Mouse (Mus musculus) cortical plate, adult 2 months (tissue): Measurements from ENCODE around the gene Ckap2. TPM values are rescaled to one million over a fixed set of nuclear protein-coding genes. Genes with fewer than 3 reads are reported as not detected.
"Not testable (repeated sequence)": the region's sequence is repeated elsewhere in the genome, so short reads cannot be mapped to it uniquely, and the experiment has no call there.

Source experiments
- H3K27ac ChIP-seq: fragments of 200-500 bp; 2 replicates; pipeline ENCODE4 v1.5.1; 2012; ENCODE audit warnings: low read length, control low read depth, inconsistent platforms; ENCODE audit not compliant: insufficient read depth
- H3K4me1 ChIP-seq: fragments of 200-500 bp; 2 replicates; pipeline ENCODE4 v1.6.1; 2011; ENCODE audit warnings: low read length; ENCODE audit not compliant: control insufficient read depth, insufficient read depth
- H3K4me3 ChIP-seq: fragments of 200-500 bp; 2 replicates; pipeline ENCODE4 v1.5.1; 2011; ENCODE audit warnings: mild to moderate bottlenecking, low read length, control low read depth; ENCODE audit not compliant: insufficient read depth
- CTCF ChIP-seq: fragments of 200-500 bp; IDR thresholded peaks from 2 replicates; pipeline ENCODE4 v1.5.1; 2011; ENCODE audit warnings: mild to moderate bottlenecking, control low read depth, low read length; ENCODE audit not compliant: insufficient read depth; ENCODE audit errors: extremely low read depth
- POLR2A ChIP-seq: fragments of 200-500 bp; IDR thresholded peaks from 2 replicates; pipeline ENCODE4 v1.6.1; 2011; ENCODE audit warnings: mild to moderate bottlenecking, low read length, control low read depth; ENCODE audit not compliant: insufficient read depth; ENCODE audit errors: extremely low read depth
- polyA plus RNA-seq: library from polyadenylated mRNA; depleted of rRNA; stranded (reverse); fragments of >200 nt; gene quantifications from 2 replicates; pipeline ENCODE4 v1.2.3, GENCODE M21; 2012

Gene Ckap2
- polyA plus RNA-seq, 1 experiment: 1.7 TPM

DNA sequence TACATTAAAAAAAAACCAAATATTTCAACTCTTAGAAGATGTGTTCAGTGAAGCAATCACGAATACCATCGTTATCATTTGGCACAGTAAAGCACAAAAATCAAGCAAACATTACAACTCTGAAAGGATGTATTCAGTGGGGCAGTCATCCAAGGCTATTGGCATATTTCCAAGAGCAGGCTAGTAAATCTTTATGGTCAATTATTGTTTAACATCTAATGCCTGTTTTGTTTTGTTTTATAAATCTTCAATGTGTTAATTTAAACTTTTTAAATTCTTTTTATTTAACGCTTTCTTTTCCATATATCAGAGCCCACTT, 35.3 kb downstream of the Ckap2 start:
- TF ChIP-seq CTCF (no peak), POLR2A (no peak)
- Histone ChIP-seq H3K27ac (no peak overlapping the region), H3K4me1 (no peaks in the 10 kb centered on the region), H3K4me3 (no peak overlapping the region)

DNA sequence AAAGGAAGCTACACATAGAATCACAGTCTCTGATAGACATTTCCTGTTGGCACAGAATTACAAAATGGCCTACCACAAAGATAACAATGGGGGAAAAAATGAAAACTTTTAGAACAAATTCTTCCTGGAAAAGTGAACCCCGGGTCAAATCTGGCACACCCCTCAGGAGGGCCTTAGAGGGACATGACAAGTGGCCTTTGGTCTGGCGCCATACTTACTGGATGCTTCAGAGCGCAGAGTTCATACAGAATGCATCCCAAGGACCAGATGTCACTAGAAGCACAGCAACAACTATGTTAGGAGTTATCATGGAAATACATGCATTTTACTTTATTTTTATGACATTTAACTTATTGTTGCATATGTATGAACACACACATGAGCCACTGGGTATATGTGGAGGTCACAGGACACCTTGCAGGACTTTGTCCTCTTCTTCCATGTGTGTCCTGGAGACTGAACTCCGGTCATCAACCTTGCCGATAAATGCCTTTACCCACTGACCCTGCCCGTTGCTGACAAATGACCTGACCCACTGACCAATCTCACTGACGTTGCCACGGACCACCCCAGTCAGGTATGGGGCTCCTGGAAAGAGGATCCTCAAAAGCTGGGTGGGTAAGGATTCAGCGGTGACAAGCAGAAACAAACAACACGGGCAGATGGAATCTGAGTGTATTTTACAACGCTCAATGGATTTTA, 35.8 kb downstream of the Ckap2 start:
- Histone ChIP-seq H3K4me1 (no peaks in the 10 kb centered on the region), H3K4me3 (no peak overlapping the region), H3K27ac (no peak overlapping the region)
- TF ChIP-seq CTCF (no peak), POLR2A (no peak)

DNA sequence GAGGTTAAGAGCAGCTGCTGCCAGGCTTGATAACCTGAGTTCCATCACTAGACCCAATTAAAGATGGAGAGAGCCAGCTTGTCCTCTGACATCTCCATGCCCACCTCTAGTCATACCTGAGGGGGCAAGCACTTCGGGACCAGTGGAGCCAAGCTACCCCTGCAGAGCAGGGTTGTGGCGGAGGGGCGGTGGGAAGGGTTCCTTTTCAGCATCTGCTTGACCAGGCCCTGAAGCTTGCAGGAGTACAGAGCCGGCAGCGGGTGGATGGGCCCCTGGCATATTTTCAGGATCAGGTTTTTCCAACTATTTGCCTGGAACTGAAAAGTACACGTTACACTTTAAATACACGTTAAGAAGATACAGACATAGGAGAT, 37.3 kb downstream of the Ckap2 start:
- no peak overlapping the region for H3K4me3 ChIP-seq
- TF ChIP-seq POLR2A (no peak), CTCF (no peak)

DNA sequence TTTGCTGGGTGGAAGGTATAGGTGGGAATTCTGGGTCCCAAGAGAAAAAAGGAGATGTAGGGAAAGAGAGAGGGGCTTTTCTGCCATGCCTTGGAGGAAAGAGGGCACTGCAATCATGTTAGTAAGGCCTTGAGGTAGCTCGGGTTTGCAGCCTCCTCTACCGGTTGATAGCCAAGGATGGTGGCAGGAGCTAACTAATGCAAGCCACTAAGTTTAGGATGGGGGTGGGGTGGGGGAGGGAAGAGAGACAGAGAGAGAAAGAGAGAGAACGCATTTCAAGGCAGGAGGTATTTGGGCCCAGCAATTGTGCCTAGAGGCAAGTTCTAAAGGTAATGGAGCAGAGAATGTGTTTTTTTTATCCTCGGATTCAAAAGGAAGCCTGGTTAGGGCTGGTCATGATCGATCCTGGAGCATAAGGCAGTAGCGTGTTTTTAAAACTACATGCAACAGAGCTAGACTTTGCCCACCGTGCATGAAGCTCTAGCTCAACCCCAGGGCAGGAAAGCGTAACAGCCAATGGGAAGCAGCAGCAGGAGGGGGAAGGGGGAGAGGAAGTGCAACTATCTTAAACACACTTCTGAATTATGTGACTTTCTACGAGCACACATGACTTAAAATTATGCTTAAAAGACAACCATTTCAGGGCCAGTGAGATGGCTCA, 37.8 kb downstream of the Ckap2 start:
- TF ChIP-seq CTCF (no peak), POLR2A (no peak)
- Histone ChIP-seq H3K27ac (no peak overlapping the region), H3K4me3 (no peak overlapping the region), H3K4me1 (no peaks in the 10 kb centered on the region)

More for the DNA sequence above, 37.3 kb downstream of the Ckap2 start:
- Histone ChIP-seq H3K4me1 (no peaks in the 10 kb centered on the region), H3K27ac (no peak overlapping the region)

DNA sequence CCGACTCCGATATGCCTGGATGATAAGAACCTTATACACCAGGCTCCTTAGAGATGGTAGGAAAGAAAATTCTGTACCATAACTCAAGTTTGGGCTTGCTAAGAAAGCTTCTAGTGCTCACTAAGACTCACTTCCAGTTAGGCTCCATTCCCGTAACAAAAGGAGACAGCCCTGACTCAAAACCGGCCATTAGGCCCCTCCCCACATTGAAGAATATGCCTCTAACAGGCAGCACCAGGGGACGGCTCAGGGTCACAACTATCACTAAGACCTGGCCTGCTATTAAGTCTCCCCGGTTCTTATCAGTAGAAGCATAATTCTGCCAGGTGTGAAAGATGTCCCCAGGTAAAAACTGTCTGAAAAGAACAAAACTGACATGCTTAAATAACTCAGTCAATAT, 39.8 kb downstream of the Ckap2 start:
- Histone ChIP-seq H3K4me1 (no peaks in the 10 kb centered on the region), H3K4me3 (no peak overlapping the region), H3K27ac (no peak overlapping the region)
- TF ChIP-seq POLR2A: no peak
- no peak for TF ChIP-seq CTCF

DNA sequence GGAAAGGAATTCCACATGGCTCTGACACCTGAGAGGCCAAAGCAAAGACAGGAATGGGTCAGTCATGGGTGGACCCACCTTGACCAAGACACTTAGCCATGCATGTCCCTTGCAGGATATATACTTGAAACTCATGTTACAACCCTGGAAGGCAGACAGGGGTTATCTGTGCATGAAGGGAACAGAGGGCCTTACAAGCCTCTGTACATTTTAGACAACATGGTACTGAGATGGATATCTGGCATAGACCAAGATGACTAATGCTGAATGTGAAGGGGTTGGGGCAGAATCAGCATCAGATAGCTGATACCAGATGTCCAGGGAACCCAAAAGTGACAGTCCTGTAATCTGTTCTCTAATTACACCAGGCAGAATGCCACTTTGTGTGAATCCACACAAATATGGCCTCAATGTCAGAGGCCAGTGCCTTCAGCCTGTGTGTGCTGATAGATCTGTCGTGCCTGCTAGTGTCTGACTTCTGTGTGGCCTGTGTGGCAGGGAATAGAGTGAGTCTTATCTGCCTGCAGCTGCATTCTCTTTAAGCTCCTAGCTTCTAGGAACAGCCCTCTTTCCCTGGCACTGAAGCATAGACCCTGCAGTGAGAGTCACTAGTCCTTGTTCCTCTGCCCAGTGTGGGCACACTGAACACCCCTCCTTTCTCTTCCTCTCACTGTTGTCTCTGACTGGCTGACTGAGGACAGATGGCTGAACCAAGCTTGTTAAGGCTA, 41.7 kb downstream of the Ckap2 start:
- H3K27ac ChIP-seq: no peak overlapping the region
- TF ChIP-seq CTCF (no peak), POLR2A (no peak)

DNA sequence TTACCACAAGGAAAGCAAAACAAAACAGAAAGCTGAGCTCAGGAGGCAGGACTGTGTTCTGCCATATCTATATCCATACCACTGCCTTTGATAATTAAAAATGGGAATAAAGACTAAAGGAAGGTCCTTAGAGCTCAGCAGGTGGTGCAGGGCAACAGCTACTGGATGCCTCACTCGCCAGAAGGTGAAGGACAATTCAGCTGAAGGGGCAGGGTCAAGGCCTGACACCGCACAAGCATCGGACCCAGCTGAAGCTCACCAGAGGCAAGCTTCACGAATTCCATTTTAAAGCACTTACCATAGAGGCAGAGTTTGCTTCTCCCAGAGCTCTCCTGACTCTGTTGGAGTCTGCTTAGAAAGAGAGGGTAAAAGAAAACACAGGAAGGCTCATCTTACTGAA, 43.0 kb downstream of the Ckap2 start:
- TF ChIP-seq POLR2A: no peak
- TF ChIP-seq CTCF: no peak
- no peak overlapping the region for H3K4me3 ChIP-seq
- no peak overlapping the region for H3K27ac ChIP-seq
- H3K4me1 ChIP-seq: no peaks in the 10 kb centered on the region

More for the DNA sequence above, 41.7 kb downstream of the Ckap2 start:
- no peaks in the 10 kb centered on the region for H3K4me1 ChIP-seq
- no peak overlapping the region for H3K4me3 ChIP-seq

DNA sequence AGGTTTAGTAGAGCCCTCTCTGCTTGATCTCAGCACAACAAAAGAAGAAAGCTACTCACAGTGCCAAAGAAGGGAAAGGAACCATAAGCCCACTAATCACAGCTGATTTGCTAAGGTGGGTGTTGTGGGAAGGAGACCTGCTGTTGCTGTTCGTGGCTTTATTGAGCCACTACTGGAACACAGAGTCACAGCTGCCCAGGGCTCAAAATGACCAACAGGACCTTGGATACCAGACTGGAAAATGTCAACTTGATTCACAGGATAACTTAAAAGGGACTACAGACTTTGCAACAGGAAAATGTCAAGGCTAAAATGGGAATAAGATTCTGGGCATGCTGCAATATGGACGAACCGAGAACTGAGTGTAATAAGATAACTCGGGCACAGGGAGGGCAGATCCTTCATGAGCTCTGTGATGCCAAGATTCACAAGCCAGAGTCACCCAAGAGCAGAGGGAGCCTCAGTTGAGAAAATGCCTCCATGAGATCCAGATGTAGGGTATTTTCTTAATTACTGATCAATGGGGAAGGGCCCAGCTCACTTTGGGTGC, 43.7 kb downstream of the Ckap2 start:
- Histone ChIP-seq H3K27ac (no peak overlapping the region), H3K4me1 (no peaks in the 10 kb centered on the region), H3K4me3 (no peak overlapping the region)
- no peak for TF ChIP-seq CTCF
- TF ChIP-seq POLR2A: no peak

DNA sequence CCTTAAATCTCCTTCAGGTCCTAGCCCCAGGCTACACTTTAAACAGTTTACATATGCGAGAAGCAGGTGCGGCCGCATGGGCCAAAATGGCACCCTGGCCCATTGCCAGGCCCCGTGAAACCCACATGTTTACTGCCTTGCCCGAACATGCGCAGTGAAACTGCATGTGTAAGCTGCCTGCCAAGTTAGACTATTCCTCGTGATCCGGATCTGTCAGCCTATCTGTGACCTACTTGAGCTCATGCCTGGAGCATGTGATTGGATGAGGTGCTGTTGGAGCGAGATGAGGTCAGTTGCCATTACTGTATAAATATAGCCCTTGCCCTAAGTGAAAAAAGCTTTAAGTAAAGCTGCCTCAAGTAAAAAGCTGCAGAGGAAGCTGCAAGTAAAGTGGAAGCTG, 49.2 kb downstream of the Ckap2 start:
- H3K4me3 ChIP-seq, H3K4me1 ChIP-seq, H3K27ac ChIP-seq: not testable (repeated sequence)

DNA sequence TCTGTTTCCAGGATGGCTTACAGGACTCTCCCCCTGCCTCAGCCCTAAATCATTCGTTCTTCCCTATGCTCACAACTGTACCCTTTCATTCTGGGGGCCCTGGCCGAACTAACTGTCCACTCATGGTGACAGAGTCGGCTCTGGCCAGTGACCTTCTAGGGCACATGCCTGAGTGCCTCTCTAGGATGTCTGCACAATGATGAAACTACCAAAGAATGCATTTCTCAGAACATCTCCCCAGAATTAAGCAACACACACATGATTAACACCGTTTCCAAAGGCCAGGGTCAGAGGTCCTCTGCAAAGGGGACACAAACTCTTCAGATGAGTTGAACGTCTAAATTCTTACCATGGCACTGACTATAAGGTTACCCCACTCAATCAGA, 50.9 kb downstream of the Ckap2 start:
- Histone ChIP-seq H3K4me1 (no peaks in the 10 kb centered on the region), H3K4me3 (no peak overlapping the region), H3K27ac (no peak overlapping the region)
- TF ChIP-seq CTCF (no peak), POLR2A (no peak)

DNA sequence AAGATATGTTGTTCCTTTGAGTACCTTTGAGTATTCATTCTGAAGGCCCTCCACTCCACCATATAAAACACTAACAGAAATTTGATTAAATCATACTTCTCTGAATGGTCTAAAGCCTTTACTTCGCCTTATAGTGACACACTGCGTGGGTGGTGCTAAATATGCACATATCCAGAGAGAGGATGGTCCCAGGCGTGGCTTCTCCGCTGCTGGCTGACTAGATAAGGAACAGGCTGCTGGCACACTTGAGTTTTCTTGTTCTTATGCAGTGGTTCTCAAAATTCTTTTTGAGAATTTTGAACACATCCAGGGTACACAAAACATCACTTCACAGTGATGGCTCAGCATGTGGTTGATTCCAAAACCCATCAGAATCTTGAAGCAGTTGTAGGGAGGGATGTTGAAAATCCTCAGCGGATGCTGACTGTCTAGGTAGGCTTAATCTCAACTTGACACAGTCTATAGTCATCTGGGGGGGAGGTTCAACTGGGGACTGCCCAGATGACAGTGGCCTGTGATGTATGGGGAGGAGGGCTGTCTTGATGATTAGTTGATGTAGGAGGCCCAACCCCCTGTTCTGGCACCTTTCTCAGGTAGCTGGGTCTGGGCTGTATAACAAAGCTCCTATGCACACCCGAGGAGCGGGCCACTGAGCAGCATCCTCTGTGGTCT, 51.4 kb downstream of the Ckap2 start:
- H3K4me3 ChIP-seq: no peak overlapping the region
- H3K27ac ChIP-seq: no peak overlapping the region
- TF ChIP-seq POLR2A: no peak
- TF ChIP-seq CTCF: no peak
- H3K4me1 ChIP-seq: no peaks in the 10 kb centered on the region
